Mouse (Mus musculus) megakaryocyte-erythroid progenitor cell, adult 5-6 weeks (primary cell): ENCODE measurements around the gene Rab13. TPM values are rescaled to one million over a fixed set of nuclear protein-coding genes. Genes with fewer than 3 reads are reported as not detected.
A peak's percentile ranks its signal among the peaks of the same experiment; 100 is the strongest.

Experiments
- ATAC-seq: replicated peaks from 2 replicates; pipeline ENCODE4 v1.8.0; 2016; ENCODE audit warnings: mild to moderate bottlenecking, inconsistent platforms; ENCODE audit not compliant: severe bottlenecking, poor library complexity, low FRiP score, low TSS enrichment
- total RNA-seq, 2 experiments: library from RNA; stranded (forward) in 1 of 2; stranded (reverse) in 1 of 2; fragments of 200-1000, 215-1000 nt in 1 of 2; fragments of >200 nt in 1 of 2; fragmentation: Nextera tagmentation in 1 of 2; gene quantifications; 2 replicates each; pipeline ENCODE4 v1.2.3; 2014 to 2017

Rab13 gene
- total RNA-seq, 2 experiments from 2014 or later, result 0.38 to 4.0 TPM

GRCm38 (mm10) chr3:90255194-90255565 lies 41.7 kb downstream of the Rab13 start:
- ATAC-seq, result no peak

GRCm38 (mm10) chr3:90255784-90256353 lies 42.4 kb downstream of the Rab13 start:
- ATAC-seq, result no peak

GRCm38 (mm10) chr3:90256731-90257530 lies 43.4 kb downstream of the Rab13 start:
- no peak for ATAC-seq

GRCm38 (mm10) chr3:90258521-90258920 lies 45.0 kb downstream of the Rab13 start:
- ATAC-seq, result no peak

- no peak for ATAC-seq
Observed at GRCm38 (mm10) chr3:90263121-90263771, 49.8 kb downstream of the Rab13 start.

GRCm38 (mm10) chr3:90264687-90265033 lies 51.2 kb downstream of the Rab13 start:
- no peak for ATAC-seq

- peak; percentile 77 for ATAC-seq
Observed at GRCm38 (mm10) chr3:90265034-90265931, 51.8 kb downstream of the Rab13 start, which contains the start of gene Dennd4b. Gene Dennd4b, plus strand, starts transcription at chr3:90265185.

- peak; percentile 33 for ATAC-seq
Observed at GRCm38 (mm10) chr3:90265932-90266741, 52.6 kb downstream of the Rab13 start.

- no peak for ATAC-seq
Observed at GRCm38 (mm10) chr3:90266901-90267775, 53.6 kb downstream of the Rab13 start.

GRCm38 (mm10) chr3:90268190-90268589 lies 54.7 kb downstream of the Rab13 start:
- ATAC-seq, result no peak

GRCm38 (mm10) chr3:90268971-90269370 lies 55.5 kb downstream of the Rab13 start:
- ATAC-seq, result no peak

GRCm38 (mm10) chr3:90270784-90271183 lies 57.3 kb downstream of the Rab13 start:
- ATAC-seq, result no peak

GRCm38 (mm10) chr3:90272170-90272569 lies 58.7 kb downstream of the Rab13 start:
- no peak for ATAC-seq

GRCm38 (mm10) chr3:90273855-90274254 lies 60.4 kb downstream of the Rab13 start:
- ATAC-seq, result no peak

GRCm38 (mm10) chr3:90275286-90275685 lies 61.8 kb downstream of the Rab13 start:
- ATAC-seq, result no peak
